Mouse (Mus musculus): ENCODE data around the gene Gdpgp1.

Gdpgp1 gene

GRCm38 (mm10) chr7:80199851-80200587, 32.6 kb upstream of the Gdpgp1 start:
- no peak for DNase-seq (ENCODE audit: low spot score in 2 of 2)

GRCm38 (mm10) chr7:80200588-80200945, 32.1 kb upstream of the Gdpgp1 start:
- DNase-seq (ENCODE audit: low spot score in 2 of 2): no peak

- DNase-seq (ENCODE audit: low spot score in 2 of 2): peak; percentile 68 to 75
Observed at GRCm38 (mm10) chr7:80200963-80201539, 31.6 kb upstream of the Gdpgp1 start.

- DNase-seq (ENCODE audit: low spot score in 2 of 2): peak in 1 of 2 experiments; percentile 32
Observed at GRCm38 (mm10) chr7:80201888-80202540, 30.7 kb upstream of the Gdpgp1 start.

GRCm38 (mm10) chr7:80202961-80203360, 29.7 kb upstream of the Gdpgp1 start:
- peak in 1 of 2 experiments; percentile 19 for DNase-seq (ENCODE audit: low spot score in 2 of 2)

GRCm38 (mm10) chr7:80203638-80204096, 29.0 kb upstream of the Gdpgp1 start:
- DNase-seq (ENCODE audit: low spot score in 2 of 2): peak; percentile 88 to 89

- DNase-seq (ENCODE audit: low spot score in 2 of 2): peak; percentile 67 to 68
Observed at GRCm38 (mm10) chr7:80204362-80204761, 28.3 kb upstream of the Gdpgp1 start.

GRCm38 (mm10) chr7:80204961-80205360, 27.7 kb upstream of the Gdpgp1 start:
- DNase-seq (ENCODE audit: low spot score in 2 of 2): peak in 1 of 2 experiments; percentile 49

- no peak for DNase-seq (ENCODE audit: low spot score in 2 of 2)
Observed at GRCm38 (mm10) chr7:80205705-80206589, 26.7 kb upstream of the Gdpgp1 start.

GRCm38 (mm10) chr7:80207314-80207731, 25.3 kb upstream of the Gdpgp1 start:
- DNase-seq (ENCODE audit: low spot score in 2 of 2): peak; percentile 58 to 59

- DNase-seq (ENCODE audit: low spot score in 2 of 2): peak in 1 of 2 experiments; percentile 35
Observed at GRCm38 (mm10) chr7:80208026-80208642, 24.5 kb upstream of the Gdpgp1 start.

- DNase-seq (ENCODE audit: low spot score in 2 of 2): peak; percentile 77 to 87
Observed at GRCm38 (mm10) chr7:80208738-80209430, 23.8 kb upstream of the Gdpgp1 start.

- peak; percentile 92 for DNase-seq (ENCODE audit: low spot score in 2 of 2)
Observed at GRCm38 (mm10) chr7:80209669-80210068, 23.0 kb upstream of the Gdpgp1 start.

- DNase-seq (ENCODE audit: low spot score in 2 of 2): peak in 1 of 2 experiments; percentile 13
Observed at GRCm38 (mm10) chr7:80210982-80211381, 21.7 kb upstream of the Gdpgp1 start.

GRCm38 (mm10) chr7:80213604-80214003, 19.1 kb upstream of the Gdpgp1 start:
- DNase-seq (ENCODE audit: low spot score in 2 of 2): no peak

- no peak for DNase-seq (ENCODE audit: low spot score in 2 of 2)
Observed at GRCm38 (mm10) chr7:80214459-80214858, 18.2 kb upstream of the Gdpgp1 start.

GRCm38 (mm10) chr7:80215398-80215797, 17.3 kb upstream of the Gdpgp1 start:
- peak; percentile 79 to 80 for DNase-seq (ENCODE audit: low spot score in 2 of 2)

- DNase-seq (ENCODE audit: low spot score in 2 of 2): no peak
Observed at GRCm38 (mm10) chr7:80216566-80216965, 16.1 kb upstream of the Gdpgp1 start.

- no peak for DNase-seq (ENCODE audit: low spot score in 2 of 2)
Observed at GRCm38 (mm10) chr7:80218666-80219065, 14.0 kb upstream of the Gdpgp1 start.

GRCm38 (mm10) chr7:80220237-80220797, 12.3 kb upstream of the Gdpgp1 start:
- DNase-seq (ENCODE audit: low spot score in 2 of 2): no peak

All from spleen, postnatal 36 days (tissue).